Mouse (Mus musculus): ENCODE data around the gene Kcnq1. TPM values are rescaled to one million over a fixed set of nuclear protein-coding genes. Genes with fewer than 3 reads are reported as not detected.
A peak's percentile ranks its signal among the peaks of the same experiment; 100 is the strongest.

The Kcnq1 gene
- polyA plus RNA-seq, 1 experiment from 2014 or later = 0.87 TPM

GRCm38 (mm10) chr7:143459332-143460211, 353.4 kb downstream of the Kcnq1 start:
- peak overlapping the region; percentile 55 for H3K4me3 ChIP-seq (replicated peaks)
- no peaks in the 10 kb centered on the region for H3K36me3 ChIP-seq (replicated peaks)
- H3K4me1 ChIP-seq = peaks cover 21% of the 10 kb centered on the region
- H3K27me3 ChIP-seq = peaks cover 85% of the 10 kb centered on the region
- no peak for ATAC-seq (ENCODE audit: low FRiP score)
- 39% methylated on average over 94 of the region's 100 CpGs for WGBS
- H3K27ac ChIP-seq = peak overlapping the region; percentile 70
- H3K9ac ChIP-seq = peak overlapping the region; percentile 70
- H3K9me3 ChIP-seq = peaks cover 26% of the 10 kb centered on the region
- H3K4me2 ChIP-seq = peak overlapping the region; percentile 56

GRCm38 (mm10) chr7:143460217-143460834, 354.2 kb downstream of the Kcnq1 start:
- peak overlapping the region; percentile 56 for H3K4me2 ChIP-seq
- H3K27me3 ChIP-seq = peaks cover 87% of the 10 kb centered on the region
- peak overlapping the region; percentile 70 for H3K27ac ChIP-seq
- ATAC-seq (ENCODE audit: low FRiP score) = no peak; the same call in 1 of the 2 replicates
- peak overlapping the region; percentile 55 for H3K4me3 ChIP-seq (replicated peaks)
- H3K36me3 ChIP-seq (replicated peaks) = no peaks in the 10 kb centered on the region
- 45% methylated on average over 59 of the region's 60 CpGs for WGBS
- H3K9me3 ChIP-seq = peaks cover 26% of the 10 kb centered on the region
- peak overlapping the region; percentile 70 for H3K9ac ChIP-seq
- H3K4me1 ChIP-seq = peaks cover 29% of the 10 kb centered on the region

GRCm38 (mm10) chr7:143460874-143461273, 354.7 kb downstream of the Kcnq1 start, which contains the start of gene Cdkn1c:
Cdkn1c (minus strand) TSS chr7:143461050.
- Histone ChIP-seq H3K4me1 (peaks cover 30% of the 10 kb centered on the region), H3K27me3 (peaks cover 88% of the 10 kb centered on the region)

GRCm38 (mm10) chr7:143461294-143461870, 355.2 kb downstream of the Kcnq1 start:
- Histone ChIP-seq H3K4me3 (replicated peaks) (peak overlapping the region; percentile 24), H3K27ac (peak overlapping the region; percentile 54; the same call in 1 of the 2 replicates), H3K27me3 (peaks cover 88% of the 10 kb centered on the region), H3K9ac (no peak overlapping the region), H3K4me1 (peaks cover 34% of the 10 kb centered on the region), H3K9me3 (peaks cover 26% of the 10 kb centered on the region), H3K36me3 (replicated peaks) (no peaks in the 10 kb centered on the region), H3K4me2 (peak overlapping the region; percentile 42)
- WGBS = 39% methylated on average over 19 of the region's 32 CpGs
- peak; percentile 68 for ATAC-seq (ENCODE audit: low FRiP score)

More at GRCm38 (mm10) chr7:143460874-143461273, 354.7 kb downstream of the Kcnq1 start, which contains the start of gene Cdkn1c:
- Histone ChIP-seq H3K36me3 (replicated peaks) (no peaks in the 10 kb centered on the region), H3K4me2 (peak within 1 kb of the TSS; percentile 56), H3K9ac (peak within 1 kb of the TSS; percentile 70), H3K9me3 (peaks cover 26% of the 10 kb centered on the region), H3K27ac (peak within 1 kb of the TSS; percentile 70), H3K4me3 (replicated peaks) (peak within 1 kb of the TSS; percentile 55)
- peak; percentile 88 for ATAC-seq (ENCODE audit: low FRiP score)
- WGBS = 30% methylated on average over 48 of the region's 48 CpGs

- Histone ChIP-seq H3K27ac (no peak overlapping the region), H3K9me3 (peaks cover 26% of the 10 kb centered on the region), H3K4me2 (no peak overlapping the region), H3K4me1 (peaks cover 39% of the 10 kb centered on the region), H3K36me3 (replicated peaks) (no peaks in the 10 kb centered on the region), H3K9ac (no peak overlapping the region), H3K4me3 (replicated peaks) (no peak overlapping the region), H3K27me3 (peaks cover 83% of the 10 kb centered on the region)
- ATAC-seq (ENCODE audit: low FRiP score) = no peak
- WGBS = 40% methylated on average over 11 of the region's 11 CpGs
These were observed 355.8 kb downstream of the Kcnq1 start for GRCm38 (mm10) chr7:143461920-143462319.

GRCm38 (mm10) chr7:143462516-143462915, 356.4 kb downstream of the Kcnq1 start:
- peaks cover 45% of the 10 kb centered on the region for H3K4me1 ChIP-seq
- H3K9ac ChIP-seq = no peak overlapping the region
- no peak overlapping the region for H3K4me3 ChIP-seq (replicated peaks)
- no peak overlapping the region for H3K4me2 ChIP-seq
- no peak overlapping the region for H3K27ac ChIP-seq
- WGBS = 81% methylated on average over 5 of the region's 5 CpGs
- ATAC-seq (ENCODE audit: low FRiP score) = no peak
- peaks cover 80% of the 10 kb centered on the region for H3K27me3 ChIP-seq
- peaks cover 26% of the 10 kb centered on the region for H3K9me3 ChIP-seq
- no peaks in the 10 kb centered on the region for H3K36me3 ChIP-seq (replicated peaks)

GRCm38 (mm10) chr7:143463865-143464415, 357.8 kb downstream of the Kcnq1 start:
- H3K4me3 ChIP-seq (replicated peaks) = no peak overlapping the region
- H3K36me3 ChIP-seq (replicated peaks) = no peaks in the 10 kb centered on the region
- H3K9me3 ChIP-seq = peaks cover 24% of the 10 kb centered on the region
- 39% methylated on average over 11 of the region's 11 CpGs for WGBS
- no peak overlapping the region for H3K9ac ChIP-seq
- peaks cover 54% of the 10 kb centered on the region for H3K4me1 ChIP-seq
- no peak for ATAC-seq (ENCODE audit: low FRiP score)
- H3K27me3 ChIP-seq = peaks cover 78% of the 10 kb centered on the region
- H3K4me2 ChIP-seq = no peak overlapping the region
- H3K27ac ChIP-seq = no peak overlapping the region

GRCm38 (mm10) chr7:143464811-143465560, 358.8 kb downstream of the Kcnq1 start:
- no peak overlapping the region for H3K27ac ChIP-seq
- H3K4me2 ChIP-seq = peak overlapping the region; percentile 60
- WGBS = 17% methylated on average over 56 of the region's 56 CpGs
- peaks cover 60% of the 10 kb centered on the region for H3K4me1 ChIP-seq
- H3K9me3 ChIP-seq = peaks cover 13% of the 10 kb centered on the region
- H3K9ac ChIP-seq = peak overlapping the region; percentile 44
- H3K36me3 ChIP-seq (replicated peaks) = no peaks in the 10 kb centered on the region
- peak overlapping the region; percentile 34 for H3K4me3 ChIP-seq (replicated peaks)
- no peak for ATAC-seq (ENCODE audit: low FRiP score)
- H3K27me3 ChIP-seq = peaks cover 78% of the 10 kb centered on the region

GRCm38 (mm10) chr7:143466099-143466677, 360.0 kb downstream of the Kcnq1 start:
- Histone ChIP-seq H3K4me3 (replicated peaks) (no peak overlapping the region), H3K9me3 (peaks cover 2% of the 10 kb centered on the region), H3K27me3 (peaks cover 76% of the 10 kb centered on the region), H3K9ac (no peak overlapping the region), H3K4me1 (peaks cover 58% of the 10 kb centered on the region), H3K27ac (no peak overlapping the region), H3K36me3 (replicated peaks) (no peaks in the 10 kb centered on the region), H3K4me2 (no peak overlapping the region)
- ATAC-seq (ENCODE audit: low FRiP score) = no peak
- WGBS = 28% methylated on average over 14 of the region's 14 CpGs

GRCm38 (mm10) chr7:143467714-143468113, 361.6 kb downstream of the Kcnq1 start:
- peaks cover 70% of the 10 kb centered on the region for H3K27me3 ChIP-seq

GRCm38 (mm10) chr7:143469946-143470345, 363.8 kb downstream of the Kcnq1 start:
- WGBS = 19% methylated on average over 8 of the region's 8 CpGs
- Histone ChIP-seq H3K9ac (no peak overlapping the region), H3K4me2 (no peak overlapping the region), H3K36me3 (replicated peaks) (no peaks in the 10 kb centered on the region), H3K4me3 (replicated peaks) (no peak overlapping the region), H3K27ac (no peak overlapping the region), H3K4me1 (peaks cover 39% of the 10 kb centered on the region), H3K27me3 (peaks cover 59% of the 10 kb centered on the region), H3K9me3 (no peaks in the 10 kb centered on the region)
- ATAC-seq (ENCODE audit: low FRiP score) = 0 out of 2 replicates have a peak, but pooled peaks have one; percentile 37

More at GRCm38 (mm10) chr7:143467714-143468113, 361.6 kb downstream of the Kcnq1 start:
- Histone ChIP-seq H3K4me3 (replicated peaks) (no peak overlapping the region), H3K9me3 (no peaks in the 10 kb centered on the region), H3K9ac (no peak overlapping the region), H3K36me3 (replicated peaks) (no peaks in the 10 kb centered on the region), H3K4me2 (peak overlapping the region; percentile 36), H3K4me1 (peaks cover 50% of the 10 kb centered on the region), H3K27ac (0 out of 2 replicates have a peak overlapping the region, but pooled peaks have one; percentile 38)
- WGBS = 4% methylated on average over 6 of the region's 6 CpGs
- ATAC-seq (ENCODE audit: low FRiP score) = peak; percentile 58

Measured in forebrain, embryonic 12.5 days (tissue).